Mouse (Mus musculus): ENCODE measurements around the gene 1700023F06Rik.

1700023F06Rik gene

GRCm38 (mm10) chr11:103180426-103180825 is 27.9 kb downstream of the 1700023F06Rik start:
- DNase-seq, result no peak

GRCm38 (mm10) chr11:103178748-103179147 is 29.6 kb downstream of the 1700023F06Rik start:
- no peak for DNase-seq

- DNase-seq, result no peak
Observed at GRCm38 (mm10) chr11:103177815-103178485, 30.4 kb downstream of the 1700023F06Rik start.

DNA sequence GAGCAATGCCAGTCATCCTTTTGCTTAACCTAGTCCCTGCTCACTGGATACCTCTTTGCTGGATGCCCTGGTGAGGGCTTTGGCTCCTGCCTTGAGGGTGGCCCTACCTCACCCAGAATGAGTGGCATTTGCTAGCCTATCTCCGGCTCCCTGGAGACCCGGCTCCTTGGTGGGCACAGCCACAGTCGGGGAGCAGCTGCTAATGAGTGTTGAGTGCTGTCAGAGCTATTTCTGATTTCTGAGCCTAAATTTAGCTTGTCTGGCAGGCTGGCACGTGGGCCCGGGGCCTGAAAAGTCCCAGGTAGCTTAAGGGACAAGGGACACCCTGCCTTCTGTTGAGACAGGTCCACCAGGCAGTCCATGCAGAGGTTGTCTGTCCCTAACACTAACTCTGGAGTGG is 31.1 kb downstream of the 1700023F06Rik start:
- DNase-seq, result no peak

GRCm38 (mm10) chr11:103176510-103176909 is 31.8 kb downstream of the 1700023F06Rik start:
- DNase-seq, result no peak

GRCm38 (mm10) chr11:103175688-103176442 is 32.5 kb downstream of the 1700023F06Rik start:
- no peak for DNase-seq

- no peak for DNase-seq
Observed at GRCm38 (mm10) chr11:103174891-103175391, 33.4 kb downstream of the 1700023F06Rik start.

GRCm38 (mm10) chr11:103174411-103174832 is 33.9 kb downstream of the 1700023F06Rik start:
- DNase-seq, result no peak

GRCm38 (mm10) chr11:103173771-103174344 is 34.5 kb downstream of the 1700023F06Rik start:
- no peak for DNase-seq

- DNase-seq, result no peak
Observed at GRCm38 (mm10) chr11:103173041-103173770, 35.2 kb downstream of the 1700023F06Rik start.

GRCm38 (mm10) chr11:103172392-103173040 is 35.8 kb downstream of the 1700023F06Rik start:
- no peak for DNase-seq

GRCm38 (mm10) chr11:103171703-103172391 is 36.5 kb downstream of the 1700023F06Rik start:
- DNase-seq, result no peak

DNA sequence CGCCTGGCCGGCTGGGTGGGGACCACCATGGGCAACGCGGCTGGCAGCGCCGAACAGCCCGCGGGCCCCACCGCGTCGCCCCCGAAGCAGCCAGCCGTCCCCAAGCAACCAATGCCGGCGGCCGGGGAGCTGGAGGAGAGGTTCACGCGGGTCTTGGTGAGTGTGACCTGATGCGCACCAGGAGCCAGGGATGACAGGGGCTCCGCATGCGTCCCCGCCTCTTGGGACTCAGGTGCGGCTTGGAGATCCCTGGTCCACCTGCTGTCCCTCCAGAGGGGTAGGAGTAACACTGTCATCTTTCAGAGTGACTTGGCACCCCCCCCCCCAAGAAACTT is 37.1 kb downstream of the 1700023F06Rik start:
- DNase-seq, result no peak

DNA sequence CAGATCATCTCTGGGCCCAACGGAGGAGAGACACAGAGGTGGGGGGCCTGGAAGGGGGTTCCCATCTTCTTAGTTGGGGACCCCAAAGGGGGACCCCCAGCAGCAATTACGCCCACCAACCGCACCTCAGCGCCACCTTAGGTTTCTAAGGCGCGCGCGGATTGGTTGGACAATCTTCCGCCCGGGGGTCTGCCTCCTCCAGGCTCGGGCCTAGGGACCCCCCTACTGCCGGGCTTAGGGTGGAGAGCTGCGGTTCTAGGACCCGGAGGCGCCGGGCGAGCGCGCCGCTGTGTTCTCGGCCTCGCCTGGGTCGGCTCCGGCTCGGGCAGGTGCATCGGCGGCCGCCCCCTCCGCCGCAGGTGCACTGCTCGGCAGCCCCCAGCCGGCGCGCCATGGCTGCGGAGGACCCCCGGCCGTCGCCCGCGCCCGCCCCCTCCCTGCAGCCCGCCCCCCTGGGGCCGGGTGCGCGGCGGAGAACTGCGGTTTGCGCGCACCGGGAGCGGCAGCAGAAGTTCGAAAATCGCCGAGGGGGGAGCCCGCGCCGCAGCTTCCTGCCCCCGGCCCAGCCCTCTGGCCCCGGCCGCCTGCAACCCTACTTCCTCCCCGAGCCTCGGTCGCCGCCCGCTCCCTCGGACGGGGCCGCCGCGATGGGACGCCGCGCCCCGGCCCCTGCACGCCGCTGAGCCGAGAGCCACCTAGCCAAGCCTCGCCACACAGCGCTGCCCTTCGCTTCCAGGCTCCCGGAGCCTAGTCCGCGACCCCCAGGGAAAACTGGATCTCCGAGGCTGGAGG is 37.7 kb downstream of the 1700023F06Rik start, which contains the start of gene Fmnl1:
Gene Fmnl1, plus strand, starts transcription at position 614 of the 792 bp plus-strand sequence.
- DNase-seq, result peak; percentile 66

DNA sequence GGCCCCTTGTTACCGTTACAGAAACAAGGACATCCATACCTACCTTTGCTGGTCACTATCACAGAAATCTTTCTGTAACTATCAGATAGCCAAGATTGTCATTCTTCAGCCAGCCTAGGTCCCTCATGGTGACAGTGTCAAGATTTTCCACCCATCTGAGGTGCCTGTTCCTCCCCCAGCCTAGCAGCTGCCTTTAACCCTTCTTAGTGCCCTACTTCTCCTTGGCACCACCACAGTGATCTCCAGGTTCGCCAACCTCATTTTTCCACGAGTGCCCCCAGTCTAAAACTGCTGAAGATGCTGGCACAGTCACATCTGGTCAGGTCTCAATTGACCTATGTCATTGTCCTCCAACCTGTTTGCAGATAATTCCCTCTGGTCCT is 38.3 kb downstream of the 1700023F06Rik start:
- DNase-seq, result no peak

DNA sequence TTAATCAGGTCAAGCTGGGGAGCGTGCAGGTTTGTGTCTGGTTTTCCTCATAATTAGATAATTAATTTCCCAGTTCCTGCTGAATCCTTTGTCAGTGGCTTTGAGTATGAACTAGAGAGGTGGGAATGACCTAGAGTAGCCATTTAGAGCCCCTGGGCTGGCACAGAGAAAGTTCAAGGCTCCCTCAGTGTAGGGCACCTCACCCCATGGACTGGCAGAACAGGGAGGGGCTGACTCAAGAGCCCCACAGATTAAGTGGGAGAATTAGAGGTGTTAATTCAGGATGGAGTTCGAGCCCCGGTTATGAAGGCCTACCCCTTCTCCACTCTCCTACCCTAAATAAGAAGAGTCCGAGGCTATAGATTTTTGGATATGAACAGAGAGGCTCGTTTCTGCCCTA is 38.7 kb downstream of the 1700023F06Rik start:
- DNase-seq, result no peak

DNA sequence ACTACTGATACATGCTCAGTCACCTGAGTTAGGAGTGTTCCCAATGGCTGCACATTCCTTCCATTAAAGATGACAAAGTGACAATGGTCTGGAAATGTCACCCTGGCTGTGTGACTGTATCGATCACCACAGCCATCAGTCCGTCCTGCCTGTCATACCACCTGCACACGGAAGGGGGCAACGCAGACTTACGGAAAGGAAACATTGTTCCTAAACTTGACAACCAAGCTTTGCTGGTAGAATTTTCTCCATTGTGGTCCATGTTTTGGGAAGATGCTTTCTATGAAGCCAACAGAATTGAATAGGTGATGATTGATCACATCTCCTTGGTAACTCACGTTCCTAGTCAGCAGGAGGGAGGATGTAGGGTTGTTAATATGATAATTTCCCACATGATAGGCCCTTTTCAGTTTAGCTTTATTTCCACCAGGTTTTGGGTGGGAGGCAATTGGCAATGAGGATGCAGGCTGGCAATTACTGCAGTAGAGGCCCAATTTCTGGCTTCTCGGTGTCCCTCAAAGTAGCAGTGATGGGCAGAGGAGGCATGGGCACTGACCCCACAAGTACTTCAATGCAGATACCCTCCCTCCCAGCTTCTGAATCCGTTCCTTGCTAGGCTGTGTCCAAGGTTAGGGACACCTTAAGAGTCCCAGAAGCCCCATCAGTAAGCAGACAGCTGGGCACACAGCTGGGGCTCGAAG is 39.5 kb downstream of the 1700023F06Rik start:
- DNase-seq, result peak; percentile 63

- DNase-seq, result no peak
Observed at GRCm38 (mm10) chr11:103164391-103164790, 44.0 kb downstream of the 1700023F06Rik start.

- no peak for DNase-seq
Observed at GRCm38 (mm10) chr11:103162132-103162531, 46.2 kb downstream of the 1700023F06Rik start.

DNA sequence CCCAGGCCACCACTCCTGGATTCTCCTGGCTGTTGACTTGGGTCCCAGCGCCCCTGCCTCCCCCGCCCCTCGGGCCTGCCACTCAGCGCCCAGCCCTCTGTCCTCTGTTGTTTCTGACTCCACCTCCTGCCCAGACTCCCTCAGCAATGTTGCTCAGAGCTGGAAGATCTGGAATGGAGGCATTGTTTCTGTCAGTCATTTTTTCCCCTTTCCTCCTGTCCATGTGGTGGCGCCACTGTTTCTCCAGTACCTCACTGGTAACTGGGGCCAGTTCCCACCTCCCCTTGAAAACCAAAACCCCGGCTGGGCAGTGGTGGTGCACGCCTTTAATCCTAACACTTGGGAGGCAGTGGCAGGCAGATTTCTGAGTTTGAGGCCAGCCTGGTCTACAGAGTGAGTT is 46.9 kb downstream of the 1700023F06Rik start:
- DNase-seq, result no peak
